ENCODE assay signal across 14 mouse cellular contexts in genomic region chr17:26708993-26709590, GRCm38 (mm10). TPM values are rescaled to one million over a fixed set of nuclear protein-coding genes. Genes with fewer than 3 reads are reported as not detected.
DNase-seq lines count a peak whose midpoint lies in the region; ATAC-seq and TF ChIP-seq lines count a peak whose summit lies in the region.
"Had no signal": no experiment of that assay in that cellular context is flagged by ENCODE, and none has a peak within 500 bp of the region (broad histone marks: within the 10 kb centered on the region; RNA-seq: fewer than 3 reads in every experiment).

No protein-coding gene starts in this region.

- peaks cover 19% of the 10 kb centered on the region for H3K4me1 ChIP-seq in hindbrain, embryonic 15.5 days (replicated peaks)
- no peaks in the 10 kb centered on the region for H3K4me1 ChIP-seq in hindbrain, embryonic 11.5 days (replicated peaks; ENCODE audit: control insufficient read depth, insufficient read depth, low read length)
- H3K4me1 ChIP-seq in olfactory bulb, adult 2 months (ENCODE audit: control insufficient read depth, insufficient read depth, low read length), result peaks cover 7% of the 10 kb centered on the region
- H3K4me1 ChIP-seq: limb, embryonic 13.5 days had no signal

- H3K27me3 ChIP-seq in hindbrain, embryonic 15.5 days, result no peaks in the 10 kb centered on the region
- H3K27me3 ChIP-seq in hindbrain, embryonic 11.5 days (ENCODE audit: control insufficient read depth, insufficient read depth, low read length), result no peaks in the 10 kb centered on the region

- H3K4me2 ChIP-seq in hindbrain, embryonic 15.5 days, result no peak overlapping the region
- no peak overlapping the region for H3K4me2 ChIP-seq in hindbrain, embryonic 11.5 days (replicated peaks; ENCODE audit: low read depth, low read length)
- H3K4me2 ChIP-seq: limb, embryonic 13.5 days had no signal

- H3K36me3 ChIP-seq in hindbrain, embryonic 15.5 days, result peaks cover 5% of the 10 kb centered on the region; the same call in 1 of the 2 replicates
- H3K36me3 ChIP-seq in hindbrain, embryonic 11.5 days (ENCODE audit: control insufficient read depth, insufficient read depth, low read length), result no peaks in the 10 kb centered on the region

- no peak for TF ChIP-seq CTCF in olfactory bulb, adult 2 months (IDR thresholded peaks at IDR 0.05; ENCODE audit: insufficient read depth, low read depth, low read length)

- no peak for TF ChIP-seq POLR2A in olfactory bulb, adult 2 months (IDR thresholded peaks at IDR 0.05; ENCODE audit: insufficient read depth, low read depth, low read length)

- 0 out of 2 replicates have a peak, but pooled peaks have one; percentile 36 for ATAC-seq in cerebellum, adult (ENCODE audit: insufficient number of reproducible peaks, low FRiP score, low TSS enrichment)
- ATAC-seq in hindbrain, embryonic 15.5 days (ENCODE audit: low FRiP score, low read depth), result no peak
- ATAC-seq in hindbrain, embryonic 11.5 days (ENCODE audit: low FRiP score), result no peak
- ATAC-seq: intestine, postnatal 0 days had no signal

- H3K9me3 ChIP-seq in hindbrain, embryonic 15.5 days, result no peaks in the 10 kb centered on the region
- no peaks in the 10 kb centered on the region for H3K9me3 ChIP-seq in hindbrain, embryonic 11.5 days (ENCODE audit: control insufficient read depth, low read length)
- H3K9me3 ChIP-seq: limb, embryonic 13.5 days had no signal

- WGBS in hindbrain, embryonic 15.5 days, result 43% methylated on average over 9 of the region's 9 CpGs
- 61% methylated on average over 9 of the region's 9 CpGs for WGBS in hindbrain, embryonic 11.5 days
- WGBS in olfactory bulb, adult 2 months, result 23% methylated on average over 9 of the region's 9 CpGs

- H3K9ac ChIP-seq in hindbrain, embryonic 15.5 days, result no peak overlapping the region
- no peak overlapping the region for H3K9ac ChIP-seq in hindbrain, embryonic 11.5 days (ENCODE audit: low read depth, low read length)
- H3K9ac ChIP-seq: limb, embryonic 13.5 days had no signal

- H3K27ac ChIP-seq in hindbrain, embryonic 15.5 days (replicated peaks), result peak overlapping the region; percentile 71
- no peak overlapping the region for H3K27ac ChIP-seq in hindbrain, embryonic 11.5 days (ENCODE audit: low read depth, low read length)
- H3K27ac ChIP-seq in olfactory bulb, adult 2 months (ENCODE audit: insufficient read depth, low read depth, low read length), result peak overlapping the region; percentile 41
- H3K27ac ChIP-seq: limb, embryonic 13.5 days; macrophage had no signal

- H3K4me3 ChIP-seq in hindbrain, embryonic 15.5 days, result no peak overlapping the region
- no peak overlapping the region for H3K4me3 ChIP-seq in hindbrain, embryonic 11.5 days (ENCODE audit: low read depth, low read length)
- H3K4me3 ChIP-seq in olfactory bulb, adult 2 months (ENCODE audit: insufficient read depth, low read depth, low read length), result no peak overlapping the region
- H3K4me3 ChIP-seq: limb, embryonic 13.5 days had no signal

- no peak for DNase-seq in cerebellum, postnatal 4 days (ENCODE audit: low spot score in 2 of 2)
- no peak for DNase-seq in hindbrain, embryonic 11.5 days (ENCODE audit: low spot score)
- peak; percentile 58 to 70 for DNase-seq in right cerebral cortex, adult 2 months (ENCODE audit: low spot score in 2 of 2)
- no peak for DNase-seq in right cerebral cortex, postnatal 36 days (ENCODE audit: low spot score in 2 of 2)
- no peak for DNase-seq in gastrocnemius, adult 18-20 months (ENCODE audit: low spot score)
- DNase-seq: heart, adult 18-20 months; spleen, adult 18-20 months; thymus, adult 2 months had no signal

RNA-seq across cellular contexts. Expression of gene Crebrf, which starts 6.4 kb away (rescaled TPM):
- 11.5 and 12.4 TPM in 2 replicates for polyA plus RNA-seq in hindbrain, embryonic 15.5 days (2015; fragmentation: Nextera tagmentation; extraction: Ambion mirVana)
- 4.1 and 10.2 TPM in 2 replicates for polyA plus RNA-seq in hindbrain, embryonic 11.5 days (2014; fragmentation: Nextera tagmentation; extraction: Ambion mirVana)
- not detected in 2 replicates for polyA plus RNA-seq in olfactory bulb, adult 2 months (2012; ENCODE audit: insufficient read depth, insufficient read length, low replicate concordance, missing spikeins)
- total RNA-seq in gastrocnemius, adult 18-20 months (2021), result 10 to 100 TPM; 37.7 to 47.2 TPM

RNA-seq across cellular contexts. Expression of gene Atp6v0e, which starts 46.1 kb away (rescaled TPM):
- 95.2 and 104 TPM in 2 replicates for polyA plus RNA-seq in hindbrain, embryonic 15.5 days (2015; fragmentation: Nextera tagmentation; extraction: Ambion mirVana)
- polyA plus RNA-seq in hindbrain, embryonic 11.5 days (2014; fragmentation: Nextera tagmentation; extraction: Ambion mirVana), result 123 and 126 TPM in 2 replicates
- polyA plus RNA-seq in olfactory bulb, adult 2 months (2012; ENCODE audit: insufficient read depth, insufficient read length, low replicate concordance, missing spikeins), result not detected in 2 replicates
- total RNA-seq in gastrocnemius, adult 18-20 months (2021), result 10 to 100 TPM; 41.1 to 44.0 TPM

Comparison
In these comparisons a context has a peak if more than half of its experiments do, and no peak if none do; other contexts are left out.
1. DNase-seq: peak in right cerebral cortex, adult 2 months (2 of 2); none in cerebellum, postnatal 4 days (0 of 2), hindbrain, embryonic 11.5 days (single experiment), right cerebral cortex, postnatal 36 days (0 of 2) and gastrocnemius, adult 18-20 months (single experiment).